Mouse (Mus musculus): ENCODE data around the gene Klhl4.

The Klhl4 gene

GRCm38 (mm10) chrX:114473782-114474731 lies at the start of gene Klhl4:
Klhl4 (plus strand) TSS chrX:114474333.
- in situ Hi-C loops (cut with MboI): no loop called here

GRCm38 (mm10) chrX:114484153-114484552 lies 10.0 kb downstream of the Klhl4 start:
- in situ Hi-C loops (cut with MboI): no loop called here

- in situ Hi-C loops (cut with MboI): no loop called here
Measured at GRCm38 (mm10) chrX:114486691-114487090, 12.6 kb downstream of the Klhl4 start.

- in situ Hi-C loops (cut with MboI): no loop called here
Measured at GRCm38 (mm10) chrX:114558141-114558540, 84.0 kb downstream of the Klhl4 start.

GRCm38 (mm10) chrX:114582311-114582710 lies 108.2 kb downstream of the Klhl4 start:
- in situ Hi-C loops (cut with MboI): no loop called here
